Mouse (Mus musculus): Measurements from ENCODE around the gene Wfdc18. TPM values are rescaled to one million over a fixed set of nuclear protein-coding genes. Genes with fewer than 3 reads are reported as not detected.

The Wfdc18 gene
- total and polyA plus RNA-seq, 3 experiments: not detected

DNA sequence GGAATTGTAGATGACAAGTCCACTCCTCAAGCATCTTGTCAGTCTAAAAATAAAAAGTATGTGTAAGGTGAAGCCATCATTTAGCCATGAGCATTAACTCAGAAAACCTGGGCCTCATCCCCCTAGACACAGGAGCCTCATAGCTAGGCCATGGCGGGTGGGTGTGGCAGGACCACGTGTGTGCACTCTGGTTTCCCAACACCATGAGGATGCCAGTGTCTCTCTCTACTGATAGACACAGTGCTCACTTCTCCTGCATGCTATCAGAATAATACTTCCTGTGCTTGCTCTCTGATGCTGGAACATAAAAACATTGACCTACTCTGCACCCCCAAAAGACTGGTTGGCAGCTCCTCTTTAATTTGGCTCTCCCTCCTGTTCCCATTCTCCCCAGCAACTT lies 27.1 kb downstream of the Wfdc18 start:
- Histone ChIP-seq H3K9me3 (replicated peaks; ENCODE audit: low read length) (peaks cover 16% of the 10 kb centered on the region), H3K27ac (ENCODE audit: insufficient read depth, low read depth) (no peak overlapping the region), H3K79me2 (replicated peaks; ENCODE audit: control insufficient read depth, extremely low read depth, insufficient read depth, poor library complexity, severe bottlenecking) (no peaks in the 10 kb centered on the region), H3K4me1 (ENCODE audit: control insufficient read depth in 1 of 2, insufficient read depth in 2 of 2) (peaks cover 29 to 53% of the 10 kb centered on the region in 2 experiments), H3K4me3 (replicated peaks in 1 of 3; ENCODE audit: low read depth in 2 of 3, low read length in 2 of 3, poor library complexity in 1 of 3) (no peak overlapping the region), H3K27me3 (replicated peaks) (peaks cover 6% of the 10 kb centered on the region), H3K9ac (ENCODE audit: insufficient read depth, low read depth) (no peak overlapping the region), H3K4me2 (ENCODE audit: insufficient read depth, low read depth, poor library complexity, severe bottlenecking) (no peak overlapping the region), H3K36me3 (replicated peaks in 1 of 2; ENCODE audit: control insufficient read depth in 1 of 2, insufficient read depth in 1 of 2, low read length in 1 of 2) (no peaks in the 10 kb centered on the region)
- no peak for DNase-seq (ENCODE audit: extremely low read depth)
- in situ Hi-C loops (cut with MboI; ENCODE audit: low pct_ligation_motif_present, low pct_unique_long_range_greater_than_20kb, low sequenced_read_pairs): loop anchor here (5.0 to 10.0 kb wide), 2 partner anchors 104 to 291 kb away; no protein-coding TSS in a partner anchor
- TF ChIP-seq MEF2A (IDR thresholded peaks at IDR 0.05; ENCODE audit: borderline replicate concordance, low read depth, low read length) (no peak), ZNF384 (IDR thresholded peaks at IDR 0.05; ENCODE audit: low read depth, low read length) (no peak), ETS1 (conservative IDR thresholded peaks at IDR 0.05; ENCODE audit: low read depth, low read length) (no peak), SIN3A (IDR thresholded peaks at IDR 0.05; ENCODE audit: low read length) (no peak)
- dilution Hi-C loops (cut with MboI; ENCODE audit: extremely low pct_ligation_motif_present, extremely low pct_unique_long_range_greater_than_20kb, low sequenced_read_pairs): no loop called here

DNA sequence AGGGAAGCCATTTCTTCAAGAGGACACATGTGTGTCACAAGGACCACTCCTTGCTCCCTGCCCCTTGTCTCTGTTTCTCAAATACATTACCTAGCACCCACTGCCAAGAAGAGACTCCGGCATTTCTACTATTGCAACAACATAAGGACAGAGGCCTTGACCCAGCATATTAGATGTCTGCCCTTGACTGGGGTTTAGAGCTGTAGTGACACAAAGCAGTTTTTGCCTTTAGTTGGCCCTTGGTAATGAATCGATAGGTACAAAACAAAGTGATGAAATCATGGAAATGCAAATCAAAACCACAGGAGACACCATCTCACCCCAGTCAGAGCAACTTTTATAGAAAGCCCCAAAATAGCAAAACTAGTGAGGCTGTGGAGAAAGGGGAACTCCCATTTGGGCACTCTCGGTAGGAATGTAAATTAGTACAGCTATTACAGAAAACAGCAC lies 28.3 kb downstream of the Wfdc18 start:
- Histone ChIP-seq H3K9me3 (replicated peaks; ENCODE audit: low read length) (peaks cover 16% of the 10 kb centered on the region), H3K36me3 (replicated peaks in 1 of 2; ENCODE audit: control insufficient read depth in 1 of 2, insufficient read depth in 1 of 2, low read length in 1 of 2) (no peaks in the 10 kb centered on the region), H3K79me2 (replicated peaks; ENCODE audit: control insufficient read depth, extremely low read depth, insufficient read depth, poor library complexity, severe bottlenecking) (no peaks in the 10 kb centered on the region), H3K27me3 (replicated peaks) (peaks cover 15% of the 10 kb centered on the region), H3K27ac (ENCODE audit: insufficient read depth, low read depth) (peak overlapping the region; percentile 77), H3K4me2 (ENCODE audit: insufficient read depth, low read depth, poor library complexity, severe bottlenecking) (peak overlapping the region; percentile 71), H3K4me3 (replicated peaks in 1 of 3; ENCODE audit: low read depth in 2 of 3, low read length in 2 of 3, poor library complexity in 1 of 3) (no peak overlapping the region), H3K4me1 (ENCODE audit: control insufficient read depth in 1 of 2, insufficient read depth in 2 of 2) (peaks cover 29 to 56% of the 10 kb centered on the region in 2 experiments), H3K9ac (ENCODE audit: insufficient read depth, low read depth) (peak overlapping the region; percentile 17)
- dilution Hi-C loops (cut with MboI; ENCODE audit: extremely low pct_ligation_motif_present, extremely low pct_unique_long_range_greater_than_20kb, low sequenced_read_pairs) (no loop called here), in situ Hi-C loops (cut with MboI; ENCODE audit: low pct_ligation_motif_present, low pct_unique_long_range_greater_than_20kb, low sequenced_read_pairs) (loop anchor here (5.0 to 10.0 kb wide), 2 partner anchors 105 to 292 kb away; no protein-coding TSS in a partner anchor)
- peak; percentile 99 for DNase-seq (ENCODE audit: extremely low read depth)
- 0 out of 2 replicates have a peak, but pooled peaks have one; percentile 31 for TF ChIP-seq ELF1 (IDR thresholded peaks at IDR 0.05; ENCODE audit: low read depth, low read length)
- TF ChIP-seq MXI1 (IDR thresholded peaks at IDR 0.05; ENCODE audit: low read depth, low read length): peak; percentile 66; the same call in 1 of the 2 replicates
- peak; percentile 100 for TF ChIP-seq MEF2A (IDR thresholded peaks at IDR 0.05; ENCODE audit: borderline replicate concordance, low read depth, low read length)
- TF ChIP-seq CHD1 (IDR thresholded peaks at IDR 0.05; ENCODE audit: low read depth, low read length): peak; percentile 88; the same call in 1 of the 2 replicates
- TF ChIP-seq USF2 (conservative IDR thresholded peaks at IDR 0.05; ENCODE audit: low read depth, low read length): no peak
- TF ChIP-seq UBTF (IDR thresholded peaks at IDR 0.05; ENCODE audit: low read depth, low read length): no peak
- TF ChIP-seq IRF4 (IDR thresholded peaks at IDR 0.05; ENCODE audit: low read depth, low read length): peak; percentile 95
- peak; percentile 92 for TF ChIP-seq JUND (conservative IDR thresholded peaks at IDR 0.05; ENCODE audit: low read depth, low read length)
- no peak; the same call in none of the 2 replicates for TF ChIP-seq RAD21 (IDR thresholded peaks at IDR 0.05; ENCODE audit: low read depth, low read length)
- TF ChIP-seq SIN3A (IDR thresholded peaks at IDR 0.05; ENCODE audit: low read length): peak; percentile 94; the same call in 1 of the 2 replicates
- TF ChIP-seq NRF1 (IDR thresholded peaks at IDR 0.05; ENCODE audit: low read depth, low read length): no peak
- TF ChIP-seq MAX (IDR thresholded peaks at IDR 0.05; ENCODE audit: low read length): peak; percentile 73; the same call in 1 of the 2 replicates
- peak; percentile 99 for TF ChIP-seq ETS1 (conservative IDR thresholded peaks at IDR 0.05; ENCODE audit: low read depth, low read length)
- peak; percentile 99 for TF ChIP-seq EP300 (IDR thresholded peaks at IDR 0.05; ENCODE audit: low read length)
- 0 out of 2 replicates have a peak, but pooled peaks have one; percentile 70 for TF ChIP-seq KAT2A (IDR thresholded peaks at IDR 0.05; ENCODE audit: insufficient replicate concordance, low read length)
- peak; percentile 89 for TF ChIP-seq MAZ (IDR thresholded peaks at IDR 0.05; ENCODE audit: low read depth, low read length)
- TF ChIP-seq TCF12 (IDR thresholded peaks at IDR 0.05; ENCODE audit: low read depth, low read length): peak; percentile 98
- peak; percentile 78; the same call in 1 of the 2 replicates for TF ChIP-seq TBP (conservative IDR thresholded peaks at IDR 0.05; ENCODE audit: low read depth, low read length)
- no peak for TF ChIP-seq PAX5 (IDR thresholded peaks at IDR 0.05; ENCODE audit: low read length)
- peak; percentile 95 for TF ChIP-seq JUN (IDR thresholded peaks at IDR 0.05; ENCODE audit: insufficient read depth, low read depth, low read length)
- TF ChIP-seq RCOR1 (conservative IDR thresholded peaks at IDR 0.05; ENCODE audit: low read depth, low read length): peak; percentile 82; the same call in 1 of the 2 replicates
- TF ChIP-seq ZKSCAN1 (IDR thresholded peaks at IDR 0.05; ENCODE audit: borderline replicate concordance, low read depth, low read length): no peak; the same call in 1 of the 2 replicates
- TF ChIP-seq HCFC1 (IDR thresholded peaks at IDR 0.05; ENCODE audit: low read depth, low read length): peak; percentile 53
- peak; percentile 86 for TF ChIP-seq MYC (IDR thresholded peaks at IDR 0.05; ENCODE audit: low read depth, low read length)
- TF ChIP-seq E2F4 (IDR thresholded peaks at IDR 0.05; ENCODE audit: insufficient replicate concordance, low read depth, low read length): peak; percentile 73; the same call in 1 of the 2 replicates
- peak; percentile 79 for TF ChIP-seq CHD2 (IDR thresholded peaks at IDR 0.05; ENCODE audit: low read length)
- TF ChIP-seq BHLHE40 (IDR thresholded peaks at IDR 0.05; ENCODE audit: low read depth, low read length): peak; percentile 97
- peak; percentile 69; the same call in 1 of the 2 replicates for TF ChIP-seq NELFE (IDR thresholded peaks at IDR 0.05; ENCODE audit: low read depth, low read length)
- peak; percentile 30; the same call in 1 of the 2 replicates for TF ChIP-seq SMC3 (IDR thresholded peaks at IDR 0.05; ENCODE audit: low read depth, low read length)
- peak; percentile 59 for TF ChIP-seq ZNF384 (IDR thresholded peaks at IDR 0.05; ENCODE audit: low read depth, low read length)

Measured in CH12.LX (cell line).